Mouse (Mus musculus) granulocyte monocyte progenitor cell, adult 5-6 weeks (primary cell): ENCODE measurements at regions not wholly inside any gene's neighbourhood (a gene's known extent, or its start where the extent isn't known, plus 50 kb on each side); places are given as distances from the start of the nearest gene placed in this dataset.
A peak's percentile ranks its signal among the peaks of the same experiment; 100 is the strongest.

Source experiments
- ATAC-seq: replicated peaks from 2 replicates; pipeline ENCODE4 v1.8.0; 2016; ENCODE audit warnings: mild to moderate bottlenecking, moderate TSS enrichment, inconsistent platforms; ENCODE audit not compliant: poor library complexity, severe bottlenecking

- ATAC-seq, result peak; percentile 48; the same call in 1 of the 2 replicates
Measured at GRCm38 (mm10) chr3:117044304-117044703, 75.5 kb upstream of the Palmd start.

GRCm38 (mm10) chr3:117038928-117039300 is 70.1 kb upstream of the Palmd start:
- ATAC-seq, result no peak

GRCm38 (mm10) chr3:117038280-117038927 is 69.6 kb upstream of the Palmd start:
- ATAC-seq, result no peak
